Mouse (Mus musculus) layer of hippocampus, adult 2 months (tissue): ENCODE measurements around the gene Cd200. TPM values are rescaled to one million over a fixed set of nuclear protein-coding genes. Genes with fewer than 3 reads are reported as not detected.
"Not testable (repeated sequence)": the region's sequence is repeated elsewhere in the genome, so short reads cannot be mapped to it uniquely, and the experiment has no call there.

ENCODE experiments used
- DNase-seq, 2 experiments: peaks; one replicate each; pipeline ENCODE4 v3.0.0; 2022; ENCODE audit warnings: low spot score in 2 of 2
- H3K27ac ChIP-seq: fragments of 200-600 bp; 2 replicates; pipeline ENCODE4 v1.8.1; 2022
- H3K4me3 ChIP-seq: fragments of 200-600 bp; 2 replicates; pipeline ENCODE4 v1.8.1; 2022; ENCODE audit warnings: mild to moderate bottlenecking
- CTCF ChIP-seq: fragments of 200-600 bp; conservative IDR thresholded peaks from 2 replicates; pipeline ENCODE4 v1.8.1; 2022; ENCODE audit warnings: antibody characterized with exemption, mild to moderate bottlenecking, moderate library complexity
- long read RNA-seq, 2 experiments: library from polyadenylated mRNA; stranded (forward); transcript quantifications; one replicate each; pipeline ENCODE4 v2.0.0; 2021; ENCODE audit warnings: borderline mapping rate in 2 of 2
- total RNA-seq, 2 experiments: library from RNA; stranded (reverse); gene quantifications; 2 replicates each; pipeline ENCODE4 v1.2.3; 2021

The Cd200 gene
- 10 to 100 TPM; 75.7 to 76.2 TPM for total RNA-seq
- long read RNA-seq, experiment 1, transcript Cd200-202 (6 exons, 2,347 nt), result major isoform, 52 of 71 reads
- long read RNA-seq, experiment 1, partial matches to known transcripts, result 9 of 71 reads
- long read RNA-seq, experiment 1, other reads (novel, unspliced or antisense), result 9 of 71 reads
- long read RNA-seq, experiment 2, transcript Cd200-202 (6 exons, 2,347 nt), result major isoform, 83 of 107 reads
- long read RNA-seq, experiment 2, partial matches to known transcripts, result 14 of 107 reads
- long read RNA-seq, experiment 2, other reads (novel, unspliced or antisense), result 6 of 107 reads

GRCm38 (mm10) chr16:45408425-45409063 lies at the start of gene Cd200:
TSS of gene Cd200 (minus strand) at chr16:45409053.
- peak; percentile 67 for TF ChIP-seq CTCF
- H3K27ac ChIP-seq, result peak within 1 kb of the TSS; percentile 95
- peak within 1 kb of the TSS; percentile 84 for H3K4me3 ChIP-seq
- peak; percentile 54 to 58 for DNase-seq

DNA sequence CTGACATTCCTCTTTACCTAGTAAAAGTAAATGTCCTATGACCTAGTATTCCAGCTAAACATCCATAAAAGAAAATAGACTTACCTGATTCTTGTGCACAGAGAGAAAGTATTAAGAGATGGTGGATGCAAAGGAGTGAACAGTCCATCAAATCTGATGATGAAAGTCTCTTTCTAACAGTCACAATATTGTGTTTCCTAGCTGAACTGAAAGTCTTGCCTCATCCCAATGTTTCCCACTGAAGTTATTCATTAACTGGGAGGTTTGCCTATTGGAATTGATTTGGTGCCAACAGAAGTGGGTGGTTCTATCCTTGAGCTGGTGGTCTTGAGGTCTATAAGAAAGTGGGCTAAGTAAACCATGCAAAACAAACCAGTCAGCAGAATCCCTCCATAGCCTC lies 45.9 kb upstream of the Cd200 start:
- no peak for TF ChIP-seq CTCF
- H3K4me3 ChIP-seq, result no peak overlapping the region
- DNase-seq, result no peak
- H3K27ac ChIP-seq, result no peak overlapping the region

DNA sequence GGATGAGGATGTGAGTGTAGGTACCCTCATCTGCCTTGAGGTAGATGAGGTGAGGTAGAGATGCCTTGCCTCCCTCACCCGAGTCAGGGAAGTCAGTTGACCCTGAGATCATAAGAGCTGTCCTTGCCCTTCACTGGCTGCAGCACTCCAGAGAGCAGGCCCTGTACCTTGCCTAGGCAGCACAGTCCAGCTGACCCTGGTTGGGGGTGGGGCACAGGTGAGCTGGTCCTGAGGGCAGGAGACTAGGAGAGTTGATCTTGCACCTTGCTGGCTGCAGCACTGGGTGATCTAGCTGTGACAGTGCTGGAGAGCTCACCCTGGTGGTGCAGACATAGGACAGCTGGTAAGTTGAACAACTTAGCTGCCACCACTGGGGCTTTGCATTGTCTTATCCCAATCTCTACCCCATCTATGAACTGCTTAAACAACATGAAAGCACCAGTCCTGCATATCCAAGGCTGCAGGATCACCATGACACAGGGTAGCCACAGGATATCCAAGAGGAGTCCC lies 28.4 kb upstream of the Cd200 start:
- no peak for TF ChIP-seq CTCF
- no peak overlapping the region for H3K27ac ChIP-seq
- H3K4me3 ChIP-seq, result no peak overlapping the region
- no peak for DNase-seq

DNA sequence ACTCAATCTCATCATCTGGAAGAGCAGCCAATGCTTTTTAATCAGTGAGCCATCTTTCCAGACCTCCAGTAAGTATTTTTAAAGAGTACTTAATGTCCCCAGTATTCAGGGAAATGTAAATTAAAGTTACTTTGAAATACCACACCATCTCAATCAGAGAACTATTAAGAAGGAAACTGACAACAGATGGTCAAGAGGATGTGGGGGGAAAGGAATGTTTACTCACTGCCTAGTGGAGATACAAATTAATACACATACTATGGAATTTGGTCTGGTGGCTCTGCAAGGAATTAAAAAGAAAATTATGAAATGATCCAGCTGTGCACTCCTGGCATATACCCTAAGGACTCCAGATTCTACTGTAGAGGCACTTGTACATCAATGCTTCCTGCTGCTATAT lies 26.7 kb upstream of the Cd200 start:
- TF ChIP-seq CTCF, result no peak
- no peak for DNase-seq
- Histone ChIP-seq H3K27ac (no peak overlapping the region), H3K4me3 (no peak overlapping the region)

DNA sequence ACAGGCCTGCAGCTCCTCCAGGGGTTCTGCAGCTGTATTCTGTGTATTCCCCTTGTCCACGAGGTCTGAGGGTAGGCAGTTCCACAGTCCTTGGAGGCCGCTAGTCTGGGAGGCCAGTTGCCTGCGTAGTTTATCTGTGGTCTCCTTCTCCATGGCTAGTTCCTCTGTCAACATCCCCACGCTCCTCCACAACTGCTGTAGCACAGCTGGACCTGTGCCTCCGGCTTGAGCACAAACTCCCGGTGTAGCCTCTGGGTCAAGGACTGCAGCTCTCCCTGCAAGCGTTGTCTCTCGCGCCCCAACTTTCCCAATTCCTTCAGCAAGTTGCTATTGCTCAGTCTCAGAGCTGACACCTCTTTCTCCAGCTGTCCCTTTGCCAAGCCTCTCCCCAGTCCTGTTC lies 18.8 kb upstream of the Cd200 start:
- no peak for TF ChIP-seq CTCF
- DNase-seq, result no peak
- no peak overlapping the region for H3K27ac ChIP-seq
- H3K4me3 ChIP-seq, result no peak overlapping the region

GRCm38 (mm10) chr16:45413497-45413896 lies 4.6 kb upstream of the Cd200 start:
- peak; percentile 77 for TF ChIP-seq CTCF
- Histone ChIP-seq H3K4me3 (no peak overlapping the region), H3K27ac (no peak overlapping the region)
- DNase-seq, result no peak

DNA sequence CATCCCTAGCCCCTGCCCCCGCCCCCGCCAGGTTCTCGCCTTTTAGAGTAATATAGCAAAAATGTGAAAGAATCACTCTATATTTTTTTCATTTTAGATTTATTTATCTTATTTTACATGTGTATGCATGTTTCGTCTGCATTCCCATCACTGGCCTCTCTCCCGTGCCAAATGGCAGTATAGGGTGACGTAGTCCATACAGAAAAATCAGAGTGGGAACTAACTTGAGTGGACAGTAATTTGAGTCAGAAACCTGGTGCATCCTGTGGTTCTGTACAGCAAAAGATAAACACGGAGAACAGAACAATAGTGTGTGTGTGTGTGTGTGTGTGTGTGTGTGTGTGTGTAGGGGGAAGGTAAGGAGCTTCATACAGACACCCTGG lies 202 bp upstream of the Cd200 start:
- not testable (repeated sequence) for DNase-seq
- peak overlapping the region; percentile 84 for H3K4me3 ChIP-seq
- peak overlapping the region; percentile 95 for H3K27ac ChIP-seq

DNA sequence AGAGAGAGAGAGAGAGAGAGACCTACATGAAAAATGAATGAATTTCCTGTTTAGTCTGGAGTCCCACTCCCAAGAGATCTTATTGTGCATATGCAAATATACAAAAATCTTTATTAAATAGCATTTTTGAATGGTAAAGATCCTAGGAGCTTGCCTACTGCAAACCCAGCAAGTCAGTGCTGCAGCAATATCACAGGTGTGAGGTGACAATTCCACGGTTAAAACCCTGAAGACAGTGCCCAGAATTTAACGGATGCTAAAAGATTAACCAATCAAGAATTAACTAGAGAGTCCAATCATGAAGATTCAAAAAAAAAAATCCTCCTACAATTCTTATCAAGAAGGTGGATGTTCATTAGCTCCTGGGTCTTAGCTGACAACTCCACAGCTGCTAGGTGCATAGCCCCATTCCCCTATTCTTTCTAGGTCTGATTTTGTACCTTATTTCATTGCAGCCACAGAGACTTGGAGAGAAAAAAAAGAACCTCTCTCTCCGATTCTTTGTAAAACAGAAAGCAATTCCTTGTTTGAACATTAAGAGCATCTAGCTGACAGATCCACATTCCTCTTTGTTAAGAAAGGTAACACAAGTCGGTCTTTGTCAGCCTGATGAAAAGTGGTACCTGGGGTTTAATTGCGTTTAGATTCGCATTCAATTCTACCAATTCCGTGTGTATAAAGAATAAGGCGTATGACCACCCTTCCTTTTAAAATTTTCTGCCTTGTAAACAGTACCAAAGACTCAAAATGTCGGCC lies 1.0 kb downstream of the Cd200 start:
- DNase-seq, result no peak
- peak overlapping the region; percentile 84 for H3K4me3 ChIP-seq
- peak overlapping the region; percentile 95 for H3K27ac ChIP-seq
- TF ChIP-seq CTCF, result no peak

DNA sequence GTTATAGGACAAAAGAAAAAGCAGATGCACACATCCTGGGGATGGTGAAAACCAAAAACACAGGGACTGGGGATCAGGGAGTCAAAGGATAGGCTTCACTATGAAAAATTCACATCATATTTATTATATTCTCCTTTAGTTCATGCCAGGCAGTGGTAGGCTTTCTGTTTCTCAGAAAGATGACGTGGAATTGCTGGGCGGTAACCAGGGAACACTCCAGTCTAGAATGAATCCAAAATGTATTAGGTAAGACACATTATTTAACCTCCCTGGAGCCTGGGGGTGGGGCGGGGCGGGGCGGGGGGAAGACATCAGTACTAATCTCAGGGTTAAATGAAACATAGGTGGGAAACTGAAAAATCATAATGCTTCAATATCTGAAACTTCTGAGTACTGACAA lies 1.8 kb downstream of the Cd200 start:
- DNase-seq, result no peak
- H3K27ac ChIP-seq, result peak overlapping the region; percentile 95
- TF ChIP-seq CTCF, result no peak

GRCm38 (mm10) chr16:45402951-45403350 lies 5.9 kb downstream of the Cd200 start:
- no peak for DNase-seq
- Histone ChIP-seq H3K27ac (no peak overlapping the region), H3K4me3 (no peak overlapping the region)
- TF ChIP-seq CTCF, result no peak

More for the DNA sequence above, 1.8 kb downstream of the Cd200 start:
- H3K4me3 ChIP-seq, result peak overlapping the region; percentile 84

DNA sequence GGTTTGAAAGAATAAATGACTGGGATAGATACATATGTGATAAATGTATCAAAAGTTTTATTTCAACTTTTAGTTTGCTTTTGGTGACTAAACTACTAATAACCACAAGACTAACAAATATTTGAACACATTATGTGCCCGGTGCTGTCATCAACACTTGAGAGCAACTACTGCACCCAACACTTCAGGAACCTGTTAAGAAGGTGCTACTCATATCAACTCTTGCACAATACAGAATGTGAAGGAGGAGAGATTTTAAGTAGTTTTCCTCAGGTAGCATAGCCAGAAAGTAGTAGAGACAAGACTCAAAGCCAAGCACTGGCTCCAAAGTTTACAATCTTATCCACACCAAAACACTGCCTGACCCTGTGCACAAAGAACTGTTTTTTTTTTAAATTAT lies 6.8 kb downstream of the Cd200 start:
- TF ChIP-seq CTCF, result no peak
- Histone ChIP-seq H3K27ac (no peak overlapping the region), H3K4me3 (no peak overlapping the region)
- no peak for DNase-seq

DNA sequence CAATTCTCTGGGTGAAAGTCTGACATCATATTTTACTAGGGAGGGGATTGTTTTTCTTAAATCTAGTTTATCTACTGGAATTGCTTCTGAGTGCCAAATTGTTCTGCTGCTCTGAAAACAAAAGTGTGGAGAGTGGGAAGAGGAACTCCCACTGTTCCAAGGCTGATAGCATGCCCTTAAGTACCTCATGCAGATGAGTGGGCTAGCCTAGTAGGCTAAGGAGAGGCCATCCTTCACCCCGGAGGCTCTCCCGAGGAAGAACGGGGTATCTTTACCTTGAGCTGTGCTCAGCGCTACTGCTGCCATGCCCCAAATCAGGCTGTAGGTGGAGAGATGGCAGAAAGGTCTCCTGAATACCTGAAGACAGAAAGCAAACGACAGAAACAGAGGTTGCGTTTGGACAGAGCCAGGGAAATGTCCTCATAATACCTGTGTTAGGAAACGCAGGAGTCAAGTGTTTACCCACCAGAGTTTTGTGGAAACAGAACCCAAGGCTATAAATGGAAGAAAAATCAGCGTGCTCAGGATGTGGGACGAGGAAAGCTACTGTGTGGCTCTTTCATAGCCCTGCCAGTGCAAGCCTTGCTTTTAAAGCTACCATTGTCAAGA lies 8.8 kb downstream of the Cd200 start:
- TF ChIP-seq CTCF, result peak; percentile 33; the same call in 1 of the 2 replicates
- no peak overlapping the region; the same call in 1 of the 2 replicates for H3K4me3 ChIP-seq
- H3K27ac ChIP-seq, result peak overlapping the region; percentile 61
- no peak for DNase-seq

DNA sequence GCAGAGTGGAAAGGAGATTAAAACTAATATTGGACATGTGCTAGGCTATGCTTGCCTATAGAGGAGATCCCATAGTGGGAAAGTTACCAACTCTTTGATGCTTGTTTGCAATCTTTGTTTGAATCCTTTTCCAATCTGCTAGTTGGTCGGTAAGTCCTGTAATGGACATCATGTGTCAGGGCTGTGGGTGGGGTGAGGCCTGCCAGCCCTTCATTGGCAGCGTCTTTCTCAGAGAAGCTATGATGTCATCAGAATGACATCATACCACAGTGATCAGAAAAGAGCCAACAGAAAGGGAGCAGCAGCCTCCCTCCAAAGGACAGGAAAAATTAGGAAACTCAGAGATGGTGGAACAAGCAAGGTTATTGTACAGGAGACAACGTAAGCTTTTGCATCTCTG lies 9.4 kb downstream of the Cd200 start:
- no peak for DNase-seq
- no peak for TF ChIP-seq CTCF
- Histone ChIP-seq H3K27ac (no peak overlapping the region), H3K4me3 (no peak overlapping the region)
